Mouse (Mus musculus) kidney, adult 2 months (tissue): ENCODE data around the gene Cadm2. TPM values are rescaled to one million over a fixed set of nuclear protein-coding genes. Genes with fewer than 3 reads are reported as not detected.

ENCODE experiments used
- DNase-seq: peaks from one replicate; pipeline ENCODE4 v3.0.0; 2021
- H3K27ac ChIP-seq: fragments of 200-500 bp; 2 replicates; pipeline ENCODE4 v1.5.1; 2012; ENCODE audit warnings: low read depth, low read length, control low read depth, inconsistent platforms; ENCODE audit not compliant: insufficient read depth
- H3K27me3 ChIP-seq: fragments of 200-500 bp; replicated peaks from 2 replicates; pipeline ENCODE4 v1.6.1; 2012; ENCODE audit warnings: mild to moderate bottlenecking, moderate library complexity, low read length, inconsistent platforms; ENCODE audit not compliant: control insufficient read depth, insufficient read depth
- H3K36me3 ChIP-seq: fragments of 200-500 bp; 2 replicates; pipeline ENCODE4 v1.6.1; 2012; ENCODE audit warnings: mild to moderate bottlenecking, moderate library complexity, low read length, inconsistent platforms; ENCODE audit not compliant: control insufficient read depth, insufficient read depth
- H3K4me1 ChIP-seq: fragments of 200-500 bp; 2 replicates; pipeline ENCODE4 v1.6.1; 2011; ENCODE audit warnings: low read length; ENCODE audit not compliant: control insufficient read depth, insufficient read depth
- H3K4me3 ChIP-seq: fragments of 200-500 bp; 2 replicates; pipeline ENCODE4 v1.5.1; 2011; ENCODE audit warnings: mild to moderate bottlenecking, low read depth, low read length, control low read depth; ENCODE audit not compliant: insufficient read depth
- CTCF ChIP-seq: fragments of 200-500 bp; conservative IDR thresholded peaks from 2 replicates; pipeline ENCODE4 v1.5.1; 2011; ENCODE audit warnings: low read depth, mild to moderate bottlenecking, control low read depth, low read length, moderate library complexity, mixed read lengths; ENCODE audit not compliant: insufficient read depth, insufficient read length
- POLR2A ChIP-seq: fragments of 200-500 bp; IDR thresholded peaks from one replicate; pipeline ENCODE4 v1.6.1; 2011; ENCODE audit warnings: low read depth, low read length, control low read depth
- WGBS: fragments of 180-500 bp; shearing (Covaris S2); methylation state at CpG from one replicate; pipeline ENCODE4 v1.1.7; 2018; 5-methylcytosine and 5-hydroxymethylcytosine counted together
- polyA plus RNA-seq: library from polyadenylated mRNA; depleted of rRNA; stranded (reverse); fragments of >200 nt; gene quantifications from 2 replicates; pipeline ENCODE4 v1.2.3, GENCODE M21; 2012

Cadm2 gene
- polyA plus RNA-seq, 1 experiment = 0.27 TPM

GRCm38 (mm10) chr16:66677241-66677640 is 943.5 kb downstream of the Cadm2 start:
- Histone ChIP-seq H3K4me3 (no peak overlapping the region), H3K27ac (no peak overlapping the region), H3K4me1 (no peaks in the 10 kb centered on the region), H3K27me3 (no peaks in the 10 kb centered on the region), H3K36me3 (no peaks in the 10 kb centered on the region)
- no peak for DNase-seq
- TF ChIP-seq CTCF = no peak
- no peak for TF ChIP-seq POLR2A

GRCm38 (mm10) chr16:66651013-66651362 is 969.7 kb downstream of the Cadm2 start:
- 64% methylated on average over 1 of the region's 1 CpGs for WGBS
- Histone ChIP-seq H3K27me3 (no peaks in the 10 kb centered on the region; the same call in 1 of the 2 replicates), H3K36me3 (no peaks in the 10 kb centered on the region), H3K27ac (no peak overlapping the region), H3K4me1 (no peaks in the 10 kb centered on the region), H3K4me3 (no peak overlapping the region)
- no peak for DNase-seq
- TF ChIP-seq POLR2A (no peak), CTCF (no peak)

- DNase-seq = no peak
- no peaks in the 10 kb centered on the region for H3K4me1 ChIP-seq
These were observed 970.2 kb downstream of the Cadm2 start for GRCm38 (mm10) chr16:66650348-66651012.

GRCm38 (mm10) chr16:66647798-66648197 is 972.9 kb downstream of the Cadm2 start:
- Histone ChIP-seq H3K4me1 (no peaks in the 10 kb centered on the region), H3K4me3 (no peak overlapping the region), H3K36me3 (no peaks in the 10 kb centered on the region), H3K27ac (no peak overlapping the region), H3K27me3 (no peaks in the 10 kb centered on the region; the same call in 1 of the 2 replicates)
- 95% methylated on average over 4 of the region's 4 CpGs for WGBS
- no peak for DNase-seq
- TF ChIP-seq CTCF = no peak
- no peak for TF ChIP-seq POLR2A

More at GRCm38 (mm10) chr16:66650348-66651012, 970.2 kb downstream of the Cadm2 start:
- Histone ChIP-seq H3K4me3 (no peak overlapping the region), H3K27me3 (no peaks in the 10 kb centered on the region; the same call in 1 of the 2 replicates), H3K27ac (no peak overlapping the region), H3K36me3 (no peaks in the 10 kb centered on the region)
- WGBS = 83% methylated on average over 11 of the region's 11 CpGs
- TF ChIP-seq CTCF (no peak), POLR2A (no peak)

- Histone ChIP-seq H3K4me1 (no peaks in the 10 kb centered on the region), H3K36me3 (no peaks in the 10 kb centered on the region), H3K27me3 (no peaks in the 10 kb centered on the region), H3K27ac (no peak overlapping the region), H3K4me3 (no peak overlapping the region)
- no peak for TF ChIP-seq POLR2A
- TF ChIP-seq CTCF = no peak
- DNase-seq = no peak
- 60% methylated on average over 4 of the region's 4 CpGs for WGBS
These were observed 977.1 kb downstream of the Cadm2 start for GRCm38 (mm10) chr16:66643606-66644005.

- TF ChIP-seq POLR2A (no peak), CTCF (no peak)
- Histone ChIP-seq H3K27ac (no peak overlapping the region), H3K4me1 (no peaks in the 10 kb centered on the region), H3K36me3 (no peaks in the 10 kb centered on the region), H3K4me3 (no peak overlapping the region), H3K27me3 (no peaks in the 10 kb centered on the region)
- no peak for DNase-seq
These were observed 993.2 kb downstream of the Cadm2 start for GRCm38 (mm10) chr16:66627527-66627926.

- no peak for DNase-seq
- TF ChIP-seq CTCF = no peak
- TF ChIP-seq POLR2A = no peak
- WGBS = 24% methylated on average over 1 of the region's 1 CpGs
- H3K4me1 ChIP-seq = no peaks in the 10 kb centered on the region
- no peaks in the 10 kb centered on the region for H3K36me3 ChIP-seq
- no peak overlapping the region for H3K27ac ChIP-seq
- H3K27me3 ChIP-seq = no peaks in the 10 kb centered on the region
- H3K4me3 ChIP-seq = no peak overlapping the region
These were observed 998.3 kb downstream of the Cadm2 start for GRCm38 (mm10) chr16:66622423-66622822.
